Mouse (Mus musculus) forebrain, embryonic 14.5 days (tissue): ENCODE measurements at regions not wholly inside any gene's neighbourhood (a gene's known extent, or its start where the extent isn't known, plus 50 kb on each side); places are given as distances from the start of the nearest gene placed in this dataset.

Experiments
- ATAC-seq: fragments of 200-750 bp; cut with Nextera tagmentation; 2 replicates; pipeline ENCODE4 v1.8.0; 2017; ENCODE audit warnings: mild to moderate bottlenecking, moderate library complexity
- DNase-seq: peaks from one replicate; pipeline ENCODE4 v3.0.0-alpha.2; 2015; ENCODE audit warnings: low spot score
- H3K27ac ChIP-seq: fragments of 300-500 bp; sonication (generic); 2 replicates; pipeline ENCODE4 v1.5.1; 2014; ENCODE audit warnings: low read depth, mild to moderate bottlenecking, control low read depth, low read length, moderate library complexity
- H3K27me3 ChIP-seq: fragments of 300-500 bp; sonication (generic); replicated peaks from 2 replicates; pipeline ENCODE4 v1.6.1; 2014; ENCODE audit warnings: low read length, control low read depth, mixed read lengths; ENCODE audit not compliant: control insufficient read depth, insufficient read depth
- H3K36me3 ChIP-seq: fragments of 300-500 bp; sonication (generic); 2 replicates; pipeline ENCODE4 v1.6.1; 2014; ENCODE audit warnings: low read length, control low read depth; ENCODE audit not compliant: control insufficient read depth, insufficient read depth
- H3K4me1 ChIP-seq: fragments of 300-500 bp; sonication (generic); 2 replicates; pipeline ENCODE4 v1.6.1; 2014; ENCODE audit warnings: antibody characterized with exemption, low read length, control low read depth; ENCODE audit not compliant: control insufficient read depth, insufficient read depth
- H3K4me2 ChIP-seq: fragments of 300-500 bp; sonication (generic); 2 replicates; pipeline ENCODE4 v1.6.1; 2014; ENCODE audit warnings: mild to moderate bottlenecking, control low read depth, low read length
- H3K4me3 ChIP-seq: fragments of 300-500 bp; sonication (generic); 2 replicates; pipeline ENCODE4 v1.5.1; 2014; ENCODE audit warnings: low read depth, low read length, control low read depth
- H3K9ac ChIP-seq: fragments of 300-500 bp; sonication (generic); 2 replicates; pipeline ENCODE4 v1.6.1; 2014; ENCODE audit warnings: mild to moderate bottlenecking, low read length, control low read depth, moderate library complexity
- H3K9me3 ChIP-seq: fragments of 300-500 bp; sonication (generic); replicated peaks from 2 replicates; pipeline ENCODE4 v1.6.1; 2016; ENCODE audit warnings: low read length, control low read depth, mixed read lengths; ENCODE audit not compliant: control insufficient read depth
- WGBS: fragments of 180-500 bp; shearing (Covaris S2); extraction: QIAGEN DNeasy Blood & Tissue Kit; methylation state at CpG from one replicate; pipeline ENCODE4 v1.1.7; 2014; 5-methylcytosine and 5-hydroxymethylcytosine counted together

- DNase-seq, result no peak
- Histone ChIP-seq H3K36me3 (no peaks in the 10 kb centered on the region), H3K4me2 (no peak overlapping the region), H3K9ac (no peak overlapping the region), H3K4me1 (peaks cover 6% of the 10 kb centered on the region; the same call in 1 of the 2 replicates), H3K9me3 (no peaks in the 10 kb centered on the region), H3K27ac (no peak overlapping the region), H3K4me3 (no peak overlapping the region), H3K27me3 (no peaks in the 10 kb centered on the region)
- WGBS, result 85% methylated on average over 2 of the region's 2 CpGs
- no peak for ATAC-seq
These were observed 331.3 kb downstream of the Gja1 start for GRCm38 (mm10) chr10:56708411-56708810.

GRCm38 (mm10) chr10:56708886-56709285, 331.8 kb downstream of the Gja1 start:
- Histone ChIP-seq H3K9me3 (no peaks in the 10 kb centered on the region), H3K4me1 (peaks cover 6% of the 10 kb centered on the region; the same call in 1 of the 2 replicates), H3K36me3 (no peaks in the 10 kb centered on the region), H3K4me3 (no peak overlapping the region), H3K9ac (no peak overlapping the region), H3K27me3 (no peaks in the 10 kb centered on the region), H3K27ac (no peak overlapping the region), H3K4me2 (no peak overlapping the region)
- DNase-seq (no peak), ATAC-seq (no peak)
- WGBS, result 85% methylated on average over 1 of the region's 1 CpGs

- peaks cover 6% of the 10 kb centered on the region; the same call in 1 of the 2 replicates for H3K4me1 ChIP-seq
- no peak overlapping the region for H3K9ac ChIP-seq
- DNase-seq, result peak; percentile 7
- no peaks in the 10 kb centered on the region for H3K27me3 ChIP-seq
- no peaks in the 10 kb centered on the region for H3K36me3 ChIP-seq
- 7% methylated on average over 7 of the region's 7 CpGs for WGBS
- ATAC-seq, result peak; percentile 34; the same call in 1 of the 2 replicates
- no peak overlapping the region for H3K27ac ChIP-seq
- no peak overlapping the region for H3K4me2 ChIP-seq
- H3K9me3 ChIP-seq, result no peaks in the 10 kb centered on the region
- no peak overlapping the region for H3K4me3 ChIP-seq
These were observed 335.5 kb downstream of the Gja1 start for GRCm38 (mm10) chr10:56712611-56713105.

GRCm38 (mm10) chr10:56737073-56737472, 359.9 kb downstream of the Gja1 start:
- Histone ChIP-seq H3K9ac (no peak overlapping the region), H3K4me3 (no peak overlapping the region), H3K36me3 (no peaks in the 10 kb centered on the region), H3K4me1 (no peaks in the 10 kb centered on the region), H3K4me2 (no peak overlapping the region), H3K27me3 (no peaks in the 10 kb centered on the region), H3K9me3 (no peaks in the 10 kb centered on the region), H3K27ac (no peak overlapping the region)
- no peak for DNase-seq
- no peak for ATAC-seq

- Histone ChIP-seq H3K9ac (no peak overlapping the region), H3K27me3 (no peaks in the 10 kb centered on the region), H3K36me3 (no peaks in the 10 kb centered on the region), H3K27ac (no peak overlapping the region), H3K4me2 (no peak overlapping the region), H3K4me3 (no peak overlapping the region), H3K9me3 (no peaks in the 10 kb centered on the region), H3K4me1 (no peaks in the 10 kb centered on the region)
- 90% methylated on average over 3 of the region's 3 CpGs for WGBS
- DNase-seq (no peak), ATAC-seq (no peak)
These were observed 362.5 kb downstream of the Gja1 start for GRCm38 (mm10) chr10:56739621-56740020.

- ATAC-seq, result no peak
- DNase-seq, result no peak
These were observed 375.0 kb downstream of the Gja1 start for GRCm38 (mm10) chr10:56752134-56752533.

GRCm38 (mm10) chr10:56753576-56753975, 376.4 kb downstream of the Gja1 start:
- no peaks in the 10 kb centered on the region for H3K4me1 ChIP-seq
- H3K9me3 ChIP-seq, result no peaks in the 10 kb centered on the region
- H3K27ac ChIP-seq, result no peak overlapping the region
- H3K4me2 ChIP-seq, result no peak overlapping the region
- DNase-seq (no peak), ATAC-seq (no peak)
- no peaks in the 10 kb centered on the region for H3K36me3 ChIP-seq
- H3K27me3 ChIP-seq, result no peaks in the 10 kb centered on the region
- H3K4me3 ChIP-seq, result no peak overlapping the region
- WGBS, result 65% methylated on average over 2 of the region's 2 CpGs
- H3K9ac ChIP-seq, result no peak overlapping the region

More at GRCm38 (mm10) chr10:56752134-56752533, 375.0 kb downstream of the Gja1 start:
- H3K9ac ChIP-seq, result no peak overlapping the region
- H3K4me2 ChIP-seq, result no peak overlapping the region
- H3K27me3 ChIP-seq, result no peaks in the 10 kb centered on the region
- no peaks in the 10 kb centered on the region for H3K9me3 ChIP-seq
- 49% methylated on average over 1 of the region's 2 CpGs for WGBS
- H3K4me3 ChIP-seq, result no peak overlapping the region
- H3K4me1 ChIP-seq, result no peaks in the 10 kb centered on the region
- H3K27ac ChIP-seq, result no peak overlapping the region
- H3K36me3 ChIP-seq, result no peaks in the 10 kb centered on the region

- Histone ChIP-seq H3K9ac (no peak overlapping the region), H3K27me3 (no peaks in the 10 kb centered on the region), H3K36me3 (no peaks in the 10 kb centered on the region), H3K9me3 (no peaks in the 10 kb centered on the region), H3K4me1 (no peaks in the 10 kb centered on the region), H3K4me3 (no peak overlapping the region), H3K27ac (no peak overlapping the region), H3K4me2 (no peak overlapping the region)
- 81% methylated on average over 11 of the region's 11 CpGs for WGBS
- ATAC-seq (no peak), DNase-seq (no peak)
These were observed 377.5 kb downstream of the Gja1 start for GRCm38 (mm10) chr10:56754546-56755175.

- Histone ChIP-seq H3K4me1 (no peaks in the 10 kb centered on the region), H3K4me3 (no peak overlapping the region), H3K27ac (no peak overlapping the region), H3K9ac (no peak overlapping the region), H3K9me3 (no peaks in the 10 kb centered on the region), H3K4me2 (no peak overlapping the region), H3K27me3 (no peaks in the 10 kb centered on the region), H3K36me3 (no peaks in the 10 kb centered on the region)
- WGBS, result 90% methylated on average over 4 of the region's 4 CpGs
- no peak for DNase-seq
- no peak for ATAC-seq
These were observed 393.5 kb downstream of the Gja1 start for GRCm38 (mm10) chr10:56770629-56771028.
